Mouse (Mus musculus): ENCODE measurements around the gene Hspa14. TPM values are rescaled to one million over a fixed set of nuclear protein-coding genes. Genes with fewer than 3 reads are reported as not detected.

Gene Hspa14
- 28.7 TPM for polyA plus RNA-seq (2014; fragmentation: Illumina TruSeq; extraction: RNeasy Lipid Tissue Mini Kit (QIAGEN cat#74804); ENCODE audit: low read depth, low replicate concordance)

DNA sequence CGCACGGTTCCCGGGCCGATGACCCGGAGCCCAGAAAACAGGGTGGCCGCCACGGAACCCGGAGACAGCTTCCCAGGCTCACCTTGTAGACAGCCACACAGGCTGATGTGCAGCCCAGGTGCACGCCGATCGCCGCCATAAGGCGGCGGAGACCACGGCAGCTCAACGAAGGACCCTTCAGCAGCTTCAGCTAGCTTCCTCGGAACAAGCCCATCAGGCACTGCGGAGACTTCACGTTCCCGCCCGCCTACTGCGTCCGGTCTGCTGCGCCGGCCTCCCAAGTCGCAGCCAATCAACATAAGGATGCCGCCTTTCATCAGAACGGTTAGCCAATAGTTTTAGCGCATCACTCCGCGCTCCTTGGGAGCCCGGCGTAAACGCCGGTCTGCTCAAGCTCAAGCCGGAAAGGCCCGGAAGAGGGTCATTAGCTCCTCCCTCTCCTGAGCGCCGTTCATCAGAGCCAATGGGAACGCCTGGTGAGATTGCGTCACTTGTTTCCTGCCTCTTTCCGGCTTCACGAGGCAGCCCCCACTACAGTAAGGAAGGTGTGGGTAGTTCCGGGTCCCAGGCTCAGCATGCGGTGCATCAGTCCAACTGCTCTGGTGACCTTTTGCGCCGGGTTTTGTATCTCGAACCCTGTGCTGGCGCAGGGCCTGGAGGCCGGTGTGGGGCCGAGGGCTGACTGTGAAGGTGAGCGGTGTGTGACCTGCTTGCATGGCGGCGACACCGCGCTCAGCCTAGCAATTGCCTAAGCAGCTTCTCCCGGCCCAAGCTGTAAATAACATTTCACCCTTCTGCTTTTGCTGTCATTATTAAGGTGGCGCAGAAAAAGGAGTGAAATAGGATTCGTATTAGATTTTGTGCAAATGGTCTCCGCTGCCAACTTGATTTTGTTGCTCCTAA lies at the start of gene Hspa14, which contains the start of the genes Gm45902 and Cdnf:
Hspa14 (minus strand) TSS at position 263 of the 903 bp plus-strand sequence.
Gm45902 (minus strand) TSS at position 239 of the 903 bp plus-strand sequence.
Cdnf (plus strand) TSS at position 479 of the 903 bp plus-strand sequence.

GRCm38 (mm10) chr2:3474861-3475283 lies 37.7 kb downstream of the Hspa14 start, which contains the start of gene Suv39h2:
Gene Suv39h2, minus strand, starts transcription at chr2:3475031.

Other genes starting within 250 kb of the Hspa14 start
- 85.6 TPM for gene Nmt2, start 228.6 kb downstream of the Hspa14 start, polyA plus RNA-seq (2014; fragmentation: Illumina TruSeq; extraction: RNeasy Lipid Tissue Mini Kit (QIAGEN cat#74804); ENCODE audit: low read depth, low replicate concordance)
- gene Rpp38, start 180.2 kb downstream of the Hspa14 start, polyA plus RNA-seq (2014; fragmentation: Illumina TruSeq; extraction: RNeasy Lipid Tissue Mini Kit (QIAGEN cat#74804); ENCODE audit: low read depth, low replicate concordance), result 47.9 TPM
- gene Acbd7, start 176.6 kb downstream of the Hspa14 start, polyA plus RNA-seq (2014; fragmentation: Illumina TruSeq; extraction: RNeasy Lipid Tissue Mini Kit (QIAGEN cat#74804); ENCODE audit: low read depth, low replicate concordance), result 2.1 TPM
- 1.2 TPM for gene Olah, start 115.6 kb downstream of the Hspa14 start, polyA plus RNA-seq (2014; fragmentation: Illumina TruSeq; extraction: RNeasy Lipid Tissue Mini Kit (QIAGEN cat#74804); ENCODE audit: low read depth, low replicate concordance)
- 7,123 TPM for gene Meig1, start 90.2 kb downstream of the Hspa14 start, polyA plus RNA-seq (2014; fragmentation: Illumina TruSeq; extraction: RNeasy Lipid Tissue Mini Kit (QIAGEN cat#74804); ENCODE audit: low read depth, low replicate concordance)
- gene Dclre1c, start 88.7 kb downstream of the Hspa14 start, polyA plus RNA-seq (2014; fragmentation: Illumina TruSeq; extraction: RNeasy Lipid Tissue Mini Kit (QIAGEN cat#74804); ENCODE audit: low read depth, low replicate concordance), result 13.6 TPM
- gene Suv39h2, start 37.8 kb downstream of the Hspa14 start, polyA plus RNA-seq (2014; fragmentation: Illumina TruSeq; extraction: RNeasy Lipid Tissue Mini Kit (QIAGEN cat#74804); ENCODE audit: low read depth, low replicate concordance), result 78.1 TPM
- 1.6 TPM for gene Gm45902, start within 50 bp of the Hspa14 start, polyA plus RNA-seq (2014; fragmentation: Illumina TruSeq; extraction: RNeasy Lipid Tissue Mini Kit (QIAGEN cat#74804); ENCODE audit: low read depth, low replicate concordance)
- gene Cdnf, start 216 bp upstream of the Hspa14 start, polyA plus RNA-seq (2014; fragmentation: Illumina TruSeq; extraction: RNeasy Lipid Tissue Mini Kit (QIAGEN cat#74804); ENCODE audit: low read depth, low replicate concordance), result 5.7 TPM
- gene Fam107b, start 57.7 kb upstream of the Hspa14 start, polyA plus RNA-seq (2014; fragmentation: Illumina TruSeq; extraction: RNeasy Lipid Tissue Mini Kit (QIAGEN cat#74804); ENCODE audit: low read depth, low replicate concordance), result 484 TPM

All from testis, adult 10 weeks (tissue).